Mouse (Mus musculus) liver, embryonic 14.5 days (tissue): ENCODE results near the gene Stk24.

Experiments used
- CTCF ChIP-seq: IDR thresholded peaks from 2 replicates; pipeline ENCODE4 v1.5.1; 2016; ENCODE audit warnings: antibody characterized with exemption, low read depth, control low read depth
- EP300 ChIP-seq: IDR thresholded peaks from 2 replicates; pipeline ENCODE4 v1.6.1; 2016; ENCODE audit warnings: antibody characterized with exemption, low read depth

DNA sequence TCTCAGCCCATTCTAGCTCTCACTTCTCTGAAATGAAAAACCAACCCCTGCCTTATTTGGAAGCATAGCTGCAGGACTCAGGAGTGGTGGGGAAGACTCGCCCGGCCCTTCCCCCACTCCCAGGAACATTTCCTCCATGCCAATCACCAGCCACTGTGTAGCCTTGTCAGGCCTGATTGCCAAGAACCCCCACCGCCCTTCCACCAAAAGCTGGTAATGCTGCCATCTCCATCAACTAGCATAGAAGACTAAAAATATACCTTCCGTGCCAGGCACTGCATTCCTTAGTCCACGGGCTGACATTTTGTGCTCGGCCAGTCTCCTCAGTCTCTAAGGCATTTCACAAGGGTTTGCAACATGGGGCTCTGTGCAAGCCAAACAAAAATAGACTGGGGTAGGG, 109.3 kb downstream of the Stk24 start:
- TF ChIP-seq EP300 (no peak), CTCF (no peak)
